Mouse (Mus musculus): ENCODE results near the gene Med21. TPM values are rescaled to one million over a fixed set of nuclear protein-coding genes. Genes with fewer than 3 reads are reported as not detected.
A peak's percentile ranks its signal among the peaks of the same experiment; 100 is the strongest.

Gene Med21
- polyA plus RNA-seq, 1 experiment from 2014 or later: 136 TPM

- no peaks in the 10 kb centered on the region for H3K27me3 ChIP-seq (replicated peaks)
- peaks cover 7% of the 10 kb centered on the region for H3K9me3 ChIP-seq (replicated peaks)
- H3K4me1 ChIP-seq (replicated peaks): peaks cover 36% of the 10 kb centered on the region
- 72% methylated on average over 6 of the region's 6 CpGs for WGBS
- no peak overlapping the region for H3K9ac ChIP-seq
- no peaks in the 10 kb centered on the region for H3K36me3 ChIP-seq
- H3K4me3 ChIP-seq: no peak overlapping the region
- ATAC-seq (ENCODE audit: insufficient number of reproducible peaks, low FRiP score): no peak
- H3K27ac ChIP-seq (ENCODE audit: poor library complexity, severe bottlenecking): no peak overlapping the region
- H3K4me2 ChIP-seq: no peak overlapping the region
These were observed 24.5 kb downstream of the Med21 start for GRCm38 (mm10) chr6:146666811-146667210.

GRCm38 (mm10) chr6:146668606-146669005 is 26.3 kb downstream of the Med21 start:
- ATAC-seq (ENCODE audit: insufficient number of reproducible peaks, low FRiP score): no peak
- H3K9me3 ChIP-seq (replicated peaks): peaks cover 7% of the 10 kb centered on the region
- no peaks in the 10 kb centered on the region for H3K27me3 ChIP-seq (replicated peaks)
- no peak overlapping the region for H3K4me3 ChIP-seq
- no peak overlapping the region for H3K4me2 ChIP-seq
- peaks cover 39% of the 10 kb centered on the region for H3K4me1 ChIP-seq (replicated peaks)
- no peaks in the 10 kb centered on the region for H3K36me3 ChIP-seq
- peak overlapping the region; percentile 48; the same call in 1 of the 2 replicates for H3K27ac ChIP-seq (ENCODE audit: poor library complexity, severe bottlenecking)
- H3K9ac ChIP-seq: 0 out of 2 replicates have a peak overlapping the region, but pooled peaks have one; percentile 8

GRCm38 (mm10) chr6:146670956-146671855 is 28.9 kb downstream of the Med21 start:
- H3K9ac ChIP-seq: peak overlapping the region; percentile 50; the same call in 1 of the 2 replicates
- no peak for ATAC-seq (ENCODE audit: insufficient number of reproducible peaks, low FRiP score)
- no peaks in the 10 kb centered on the region for H3K36me3 ChIP-seq
- H3K4me2 ChIP-seq: peak overlapping the region; percentile 48
- H3K9me3 ChIP-seq (replicated peaks): peaks cover 7% of the 10 kb centered on the region
- 29% methylated on average over 15 of the region's 15 CpGs for WGBS
- H3K4me1 ChIP-seq (replicated peaks): peaks cover 48% of the 10 kb centered on the region
- H3K27ac ChIP-seq (ENCODE audit: poor library complexity, severe bottlenecking): peak overlapping the region; percentile 89
- H3K27me3 ChIP-seq (replicated peaks): no peaks in the 10 kb centered on the region
- no peak overlapping the region for H3K4me3 ChIP-seq

- H3K27me3 ChIP-seq (replicated peaks): no peaks in the 10 kb centered on the region
- H3K4me1 ChIP-seq (replicated peaks): peaks cover 57% of the 10 kb centered on the region
- H3K27ac ChIP-seq (ENCODE audit: poor library complexity, severe bottlenecking): peak overlapping the region; percentile 89
- 44% methylated on average over 5 of the region's 5 CpGs for WGBS
- no peak overlapping the region for H3K4me3 ChIP-seq
- no peak for ATAC-seq (ENCODE audit: insufficient number of reproducible peaks, low FRiP score)
- H3K9ac ChIP-seq: no peak overlapping the region
- peaks cover 7% of the 10 kb centered on the region for H3K9me3 ChIP-seq (replicated peaks)
- no peak overlapping the region for H3K4me2 ChIP-seq
- no peaks in the 10 kb centered on the region for H3K36me3 ChIP-seq
These were observed 29.8 kb downstream of the Med21 start for GRCm38 (mm10) chr6:146672106-146672505.

- H3K9ac ChIP-seq: no peak overlapping the region
- H3K9me3 ChIP-seq (replicated peaks): peaks cover 7% of the 10 kb centered on the region
- no peaks in the 10 kb centered on the region for H3K36me3 ChIP-seq
- no peak overlapping the region for H3K4me3 ChIP-seq
- H3K27ac ChIP-seq (ENCODE audit: poor library complexity, severe bottlenecking): no peak overlapping the region
- H3K4me1 ChIP-seq (replicated peaks): peaks cover 62% of the 10 kb centered on the region
- ATAC-seq (ENCODE audit: insufficient number of reproducible peaks, low FRiP score): no peak
- H3K27me3 ChIP-seq (replicated peaks): no peaks in the 10 kb centered on the region
- 83% methylated on average over 4 of the region's 4 CpGs for WGBS
- no peak overlapping the region for H3K4me2 ChIP-seq
These were observed 31.3 kb downstream of the Med21 start for GRCm38 (mm10) chr6:146673696-146674095.

- H3K27ac ChIP-seq (ENCODE audit: poor library complexity, severe bottlenecking): peak overlapping the region; percentile 92
- peaks cover 63% of the 10 kb centered on the region for H3K4me1 ChIP-seq (replicated peaks)
- H3K27me3 ChIP-seq (replicated peaks): no peaks in the 10 kb centered on the region
- peak overlapping the region; percentile 15; the same call in 1 of the 2 replicates for H3K4me2 ChIP-seq
- H3K9me3 ChIP-seq (replicated peaks): peaks cover 10% of the 10 kb centered on the region
- no peak overlapping the region for H3K4me3 ChIP-seq
- ATAC-seq (ENCODE audit: insufficient number of reproducible peaks, low FRiP score): no peak
- no peaks in the 10 kb centered on the region for H3K36me3 ChIP-seq
- 66% methylated on average over 8 of the region's 8 CpGs for WGBS
- peak overlapping the region; percentile 57 for H3K9ac ChIP-seq
These were observed 32.1 kb downstream of the Med21 start for GRCm38 (mm10) chr6:146674420-146674819.

- 10% methylated on average over 4 of the region's 4 CpGs for WGBS
- H3K36me3 ChIP-seq: no peaks in the 10 kb centered on the region
- H3K4me2 ChIP-seq: peak overlapping the region; percentile 15; the same call in 1 of the 2 replicates
- H3K27me3 ChIP-seq (replicated peaks): no peaks in the 10 kb centered on the region
- no peak overlapping the region for H3K4me3 ChIP-seq
- peaks cover 63% of the 10 kb centered on the region for H3K4me1 ChIP-seq (replicated peaks)
- peaks cover 15% of the 10 kb centered on the region for H3K9me3 ChIP-seq (replicated peaks)
- peak overlapping the region; percentile 92 for H3K27ac ChIP-seq (ENCODE audit: poor library complexity, severe bottlenecking)
- peak overlapping the region; percentile 57; the same call in 1 of the 2 replicates for H3K9ac ChIP-seq
- ATAC-seq (ENCODE audit: insufficient number of reproducible peaks, low FRiP score): peak; percentile 85
These were observed 32.7 kb downstream of the Med21 start for GRCm38 (mm10) chr6:146674881-146675536.

- Histone ChIP-seq H3K4me1 (replicated peaks) (peaks cover 57% of the 10 kb centered on the region), H3K9me3 (replicated peaks) (peaks cover 11% of the 10 kb centered on the region), H3K36me3 (no peaks in the 10 kb centered on the region), H3K9ac (0 out of 2 replicates have a peak overlapping the region, but pooled peaks have one; percentile 8), H3K27ac (ENCODE audit: poor library complexity, severe bottlenecking) (peak overlapping the region; percentile 48), H3K27me3 (replicated peaks) (no peaks in the 10 kb centered on the region), H3K4me2 (no peak overlapping the region), H3K4me3 (no peak overlapping the region)
- no peak for ATAC-seq (ENCODE audit: insufficient number of reproducible peaks, low FRiP score)
- WGBS: 38% methylated on average over 10 of the region's 10 CpGs
These were observed 34.6 kb downstream of the Med21 start for GRCm38 (mm10) chr6:146676904-146677303.

- Histone ChIP-seq H3K4me1 (replicated peaks) (peaks cover 58% of the 10 kb centered on the region), H3K27ac (ENCODE audit: poor library complexity, severe bottlenecking) (peak overlapping the region; percentile 95), H3K4me2 (peak overlapping the region; percentile 25; the same call in 1 of the 2 replicates), H3K9ac (peak overlapping the region; percentile 29), H3K4me3 (no peak overlapping the region), H3K36me3 (no peaks in the 10 kb centered on the region), H3K9me3 (replicated peaks) (peaks cover 11% of the 10 kb centered on the region), H3K27me3 (replicated peaks) (no peaks in the 10 kb centered on the region)
- ATAC-seq (ENCODE audit: insufficient number of reproducible peaks, low FRiP score): no peak
- 14% methylated on average over 10 of the region's 10 CpGs for WGBS
These were observed 36.1 kb downstream of the Med21 start for GRCm38 (mm10) chr6:146678136-146679070.

- Histone ChIP-seq H3K9ac (no peak overlapping the region), H3K4me2 (no peak overlapping the region), H3K9me3 (replicated peaks) (peaks cover 20% of the 10 kb centered on the region), H3K27me3 (replicated peaks) (no peaks in the 10 kb centered on the region), H3K27ac (ENCODE audit: poor library complexity, severe bottlenecking) (peak overlapping the region; percentile 68), H3K4me3 (no peak overlapping the region), H3K4me1 (replicated peaks) (peaks cover 40% of the 10 kb centered on the region), H3K36me3 (no peaks in the 10 kb centered on the region)
- ATAC-seq (ENCODE audit: insufficient number of reproducible peaks, low FRiP score): no peak
- 83% methylated on average over 4 of the region's 4 CpGs for WGBS
These were observed 41.5 kb downstream of the Med21 start for GRCm38 (mm10) chr6:146683881-146684280.

Measured in heart, embryonic 12.5 days (tissue).